Mouse (Mus musculus) forebrain, postnatal 0 days (tissue): ENCODE results near the gene Irf2bp2. TPM values are rescaled to one million over a fixed set of nuclear protein-coding genes. Genes with fewer than 3 reads are reported as not detected.

ENCODE experiments used
- ATAC-seq: fragments of 200-750 bp; cut with Nextera tagmentation; 2 replicates; pipeline ENCODE4 v1.8.0; 2017; ENCODE audit warnings: mild to moderate bottlenecking, moderate library complexity
- DNase-seq: peaks from one replicate; pipeline ENCODE4 v3.0.0-alpha.2; 2015
- H3K27ac ChIP-seq: fragments of 300-500 bp; sonication (generic); 2 replicates; pipeline ENCODE4 v1.5.1; 2014; ENCODE audit warnings: low read depth, mild to moderate bottlenecking, antibody characterized with exemption, low read length, moderate library complexity, mixed read lengths
- H3K27me3 ChIP-seq: fragments of 300-500 bp; sonication (generic); 2 replicates; pipeline ENCODE4 v1.6.1; 2014; ENCODE audit warnings: mild to moderate bottlenecking, low read length, mixed read lengths; ENCODE audit not compliant: insufficient read depth
- H3K36me3 ChIP-seq: fragments of 300-500 bp; sonication (generic); 2 replicates; pipeline ENCODE4 v1.6.1; 2014; ENCODE audit warnings: mild to moderate bottlenecking, moderate library complexity; ENCODE audit not compliant: insufficient read depth
- H3K4me1 ChIP-seq: fragments of 300-500 bp; sonication (generic); 2 replicates; pipeline ENCODE4 v1.6.1; 2014; ENCODE audit warnings: antibody characterized with exemption; ENCODE audit not compliant: insufficient read depth
- H3K4me2 ChIP-seq: fragments of 300-500 bp; sonication (generic); 2 replicates; pipeline ENCODE4 v1.6.1; 2014; ENCODE audit warnings: low read depth, mild to moderate bottlenecking, moderate library complexity
- H3K4me3 ChIP-seq: fragments of 300-500 bp; sonication (generic); 2 replicates; pipeline ENCODE4 v1.5.1; 2014; ENCODE audit warnings: low read depth, low read length, mixed read lengths
- H3K9ac ChIP-seq: fragments of 300-500 bp; sonication (generic); 2 replicates; pipeline ENCODE4 v1.6.1; 2014; ENCODE audit warnings: mild to moderate bottlenecking
- H3K9me3 ChIP-seq: fragments of 300-500 bp; sonication (generic); 2 replicates; pipeline ENCODE4 v1.6.1; 2016; ENCODE audit warnings: low read length
- CTCF ChIP-seq: sonication (generic); IDR thresholded peaks from 2 replicates; pipeline ENCODE4 v1.5.1; 2016; ENCODE audit warnings: antibody characterized with exemption, control low read depth, low read depth
- WGBS: fragments of 180-500 bp; shearing (Covaris S2); extraction: QIAGEN DNeasy Blood & Tissue Kit; methylation state at CpG from one replicate; pipeline ENCODE4 v1.1.7; 2014; 5-methylcytosine and 5-hydroxymethylcytosine counted together
- polyA plus RNA-seq: library from polyadenylated mRNA; unstranded; fragments of >200 nt; fragmentation: Nextera tagmentation; extraction: Ambion mirVana; gene quantifications from 2 replicates; pipeline ENCODE4 v1.2.1, GENCODE M21; 2015
- total RNA-seq: library from RNA; depleted of rRNA; stranded (reverse); fragments of >200 nt; gene quantifications from 2 replicates; pipeline ENCODE4 v1.2.3, GENCODE M21; 2014

Irf2bp2 gene
- total and polyA plus RNA-seq, 2 experiments from 2014 or later, result 8.4 to 88.6 TPM

DNA sequence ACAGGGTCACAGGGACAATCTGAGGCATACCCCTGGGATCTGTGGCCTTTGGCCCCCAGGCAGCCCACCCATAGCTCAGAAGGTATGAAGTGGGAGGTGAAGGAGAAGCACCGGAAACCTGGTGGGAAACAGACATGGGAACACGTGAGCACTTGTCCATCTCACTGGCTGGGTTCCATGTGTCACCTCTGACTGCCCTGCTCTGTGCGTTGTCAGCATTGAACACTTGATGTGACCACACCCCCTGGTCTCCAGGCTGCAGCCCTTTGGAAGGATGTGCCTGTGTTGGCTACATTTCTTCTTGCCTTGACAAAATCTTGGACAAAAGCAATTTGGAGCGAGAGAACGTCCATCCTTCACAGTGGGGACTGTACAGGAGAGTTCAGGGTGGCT is 20.9 kb upstream of the Irf2bp2 start:
- no peaks in the 10 kb centered on the region for H3K4me1 ChIP-seq
- no peaks in the 10 kb centered on the region for H3K27me3 ChIP-seq
- 85% methylated on average over 5 of the region's 5 CpGs for WGBS
- no peak overlapping the region for H3K4me3 ChIP-seq
- no peak overlapping the region for H3K9ac ChIP-seq
- no peak overlapping the region for H3K27ac ChIP-seq
- no peaks in the 10 kb centered on the region for H3K36me3 ChIP-seq
- H3K9me3 ChIP-seq, result no peaks in the 10 kb centered on the region
- DNase-seq (no peak), ATAC-seq (no peak)
- H3K4me2 ChIP-seq, result no peak overlapping the region
- no peak for TF ChIP-seq CTCF

DNA sequence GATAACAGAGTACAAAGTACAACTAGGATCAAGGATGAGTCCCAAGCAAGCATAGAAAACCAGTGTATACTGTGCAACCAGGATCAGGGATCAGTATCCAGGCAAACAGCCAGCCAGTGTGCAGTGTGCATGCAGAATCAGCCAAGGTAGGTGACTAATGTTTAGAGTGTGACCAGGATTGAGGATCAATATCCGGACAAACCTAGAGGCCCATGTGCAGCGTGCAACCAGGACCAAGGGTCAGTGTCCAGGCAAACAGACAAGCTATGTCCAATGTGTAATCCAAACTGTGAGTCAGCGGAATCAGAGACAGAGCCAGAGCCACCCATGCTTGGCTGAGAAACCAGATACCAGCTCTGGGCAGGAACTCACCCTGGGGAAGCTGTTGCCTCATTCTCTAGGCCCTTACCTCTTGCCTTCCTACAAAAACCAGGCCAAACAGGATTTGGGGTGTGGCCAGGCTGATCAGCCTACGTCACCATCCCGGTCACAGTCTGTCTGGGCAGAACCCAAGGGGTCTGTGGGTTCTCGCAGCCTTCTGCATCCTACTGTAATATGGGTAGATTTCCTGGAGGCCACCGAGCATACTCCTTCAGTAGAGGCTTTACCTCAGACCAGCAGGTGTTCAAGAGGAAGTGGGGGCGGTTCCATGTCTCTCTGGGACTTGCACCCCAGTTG is 20.4 kb upstream of the Irf2bp2 start:
- H3K27ac ChIP-seq, result no peak overlapping the region
- H3K36me3 ChIP-seq, result no peaks in the 10 kb centered on the region
- DNase-seq, result no peak
- H3K9ac ChIP-seq, result no peak overlapping the region
- H3K4me3 ChIP-seq, result no peak overlapping the region
- H3K27me3 ChIP-seq, result no peaks in the 10 kb centered on the region
- WGBS, result 89% methylated on average over 8 of the region's 8 CpGs
- no peaks in the 10 kb centered on the region for H3K9me3 ChIP-seq
- H3K4me1 ChIP-seq, result no peaks in the 10 kb centered on the region
- TF ChIP-seq CTCF, result no peak
- no peak overlapping the region for H3K4me2 ChIP-seq
- ATAC-seq, result no peak

DNA sequence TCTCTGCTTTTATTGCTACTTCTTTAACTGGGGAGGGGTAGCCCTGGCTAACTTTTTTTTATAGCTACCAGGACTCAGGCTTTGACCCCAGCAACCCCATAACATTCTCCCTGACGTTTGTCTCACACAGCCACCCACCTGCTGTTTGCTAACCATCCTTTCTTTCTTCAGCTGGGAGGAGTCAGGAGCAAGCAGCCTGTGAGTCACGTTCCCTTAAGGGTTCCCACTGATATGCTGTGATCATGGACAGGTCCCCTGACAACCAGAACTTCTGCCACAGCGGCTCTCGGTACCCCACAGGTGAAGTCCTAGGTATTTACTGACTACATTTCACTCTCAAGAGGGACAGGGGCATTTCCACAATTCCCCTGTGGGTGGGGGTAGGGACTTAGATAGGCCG is 19.4 kb upstream of the Irf2bp2 start:
- Histone ChIP-seq H3K9ac (no peak overlapping the region), H3K4me3 (no peak overlapping the region), H3K4me2 (no peak overlapping the region), H3K36me3 (no peaks in the 10 kb centered on the region), H3K4me1 (no peaks in the 10 kb centered on the region), H3K9me3 (no peaks in the 10 kb centered on the region), H3K27me3 (no peaks in the 10 kb centered on the region), H3K27ac (no peak overlapping the region)
- DNase-seq (no peak), ATAC-seq (no peak)
- 64% methylated on average over 5 of the region's 5 CpGs for WGBS
- no peak for TF ChIP-seq CTCF

DNA sequence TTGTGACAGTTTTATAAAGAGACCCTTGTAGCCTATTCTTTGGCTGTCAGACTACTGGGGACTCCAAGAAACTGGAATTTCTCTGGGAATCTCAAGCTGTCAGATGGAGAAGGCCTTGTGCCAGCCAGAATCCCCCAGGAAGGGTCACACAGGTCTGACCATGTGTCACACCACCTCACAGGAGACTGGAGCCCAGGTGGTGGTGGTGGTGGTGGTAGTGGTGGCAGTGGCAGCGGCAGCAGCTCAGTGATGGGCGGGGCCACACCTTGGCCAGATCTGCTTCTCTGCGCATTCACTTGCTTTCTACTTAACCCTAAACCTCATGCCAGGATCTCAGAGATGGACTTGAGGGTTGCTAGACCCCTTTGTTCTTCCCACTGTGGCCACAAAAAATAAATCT is 19.0 kb upstream of the Irf2bp2 start:
- no peak overlapping the region for H3K4me2 ChIP-seq
- H3K36me3 ChIP-seq, result no peaks in the 10 kb centered on the region
- no peaks in the 10 kb centered on the region for H3K9me3 ChIP-seq
- TF ChIP-seq CTCF, result no peak
- no peaks in the 10 kb centered on the region for H3K27me3 ChIP-seq
- H3K27ac ChIP-seq, result no peak overlapping the region
- H3K4me1 ChIP-seq, result no peaks in the 10 kb centered on the region
- no peak for ATAC-seq
- no peak overlapping the region for H3K9ac ChIP-seq
- WGBS, result 92% methylated on average over 3 of the region's 3 CpGs
- no peak overlapping the region for H3K4me3 ChIP-seq
- no peak for DNase-seq

DNA sequence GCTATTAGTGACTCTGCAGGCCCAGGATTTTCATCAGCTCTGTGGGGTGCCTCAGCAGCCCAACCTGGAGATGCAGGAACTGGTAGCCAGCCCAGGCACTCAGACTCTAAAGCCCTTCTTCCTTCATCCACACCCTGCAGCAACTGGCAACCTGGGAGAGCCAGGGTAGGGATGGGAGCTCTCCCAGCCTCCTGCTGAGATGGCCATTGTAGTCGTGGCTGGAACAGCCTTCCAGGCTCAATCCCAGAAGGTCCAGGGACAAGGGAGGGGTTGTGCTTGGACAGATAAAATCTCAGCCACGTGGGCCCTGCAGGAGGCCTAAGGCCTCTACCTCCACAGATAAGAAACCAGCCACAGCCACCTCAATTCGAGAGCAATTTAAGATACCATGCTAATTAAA is 16.9 kb upstream of the Irf2bp2 start:
- Histone ChIP-seq H3K4me1 (no peaks in the 10 kb centered on the region), H3K27me3 (no peaks in the 10 kb centered on the region), H3K9ac (no peak overlapping the region), H3K9me3 (no peaks in the 10 kb centered on the region), H3K4me2 (no peak overlapping the region), H3K36me3 (no peaks in the 10 kb centered on the region), H3K27ac (no peak overlapping the region), H3K4me3 (no peak overlapping the region)
- DNase-seq (no peak), ATAC-seq (no peak)
- no peak for TF ChIP-seq CTCF
- WGBS, result 7% methylated on average over 3 of the region's 3 CpGs

DNA sequence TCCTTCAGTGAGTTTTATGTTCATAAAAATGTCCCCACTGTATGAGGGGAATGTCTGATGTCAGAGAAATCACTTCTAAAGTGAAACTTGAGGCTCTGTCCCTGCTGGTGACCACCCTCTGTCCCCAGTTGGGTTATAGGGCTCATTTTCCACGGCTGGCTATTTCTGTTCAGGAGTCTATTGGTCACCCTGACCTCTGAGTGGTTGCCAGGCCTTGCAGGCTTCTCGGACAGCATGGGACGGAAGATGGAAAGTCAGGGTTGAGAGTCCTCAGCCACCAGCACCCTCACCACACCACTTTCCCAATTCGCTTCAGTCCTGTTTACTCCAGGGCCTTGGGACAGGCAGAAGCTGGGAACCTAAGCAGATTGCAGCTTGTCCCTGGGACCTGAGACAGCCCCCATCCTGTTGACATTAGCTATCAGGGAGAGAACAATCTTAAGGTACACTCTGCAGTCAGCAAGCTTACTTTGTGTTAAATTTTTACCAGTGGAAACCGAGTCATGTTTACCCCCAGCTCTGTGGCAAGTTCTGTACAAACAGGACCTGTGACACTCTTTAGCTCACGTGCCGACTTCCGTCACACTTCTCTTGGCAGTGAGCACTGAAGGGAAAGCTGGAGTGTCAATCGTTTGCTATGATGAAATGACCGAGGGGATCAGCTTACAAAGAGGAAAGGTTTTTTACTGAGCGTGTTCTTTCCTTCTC is 15.9 kb upstream of the Irf2bp2 start:
- H3K4me3 ChIP-seq, result no peak overlapping the region
- no peaks in the 10 kb centered on the region for H3K36me3 ChIP-seq
- 88% methylated on average over 11 of the region's 11 CpGs for WGBS
- DNase-seq, result no peak
- no peak overlapping the region for H3K4me2 ChIP-seq
- no peaks in the 10 kb centered on the region for H3K4me1 ChIP-seq
- no peak overlapping the region for H3K9ac ChIP-seq
- H3K27me3 ChIP-seq, result no peaks in the 10 kb centered on the region
- ATAC-seq, result no peak
- TF ChIP-seq CTCF, result no peak
- H3K9me3 ChIP-seq, result no peaks in the 10 kb centered on the region
- H3K27ac ChIP-seq, result no peak overlapping the region

DNA sequence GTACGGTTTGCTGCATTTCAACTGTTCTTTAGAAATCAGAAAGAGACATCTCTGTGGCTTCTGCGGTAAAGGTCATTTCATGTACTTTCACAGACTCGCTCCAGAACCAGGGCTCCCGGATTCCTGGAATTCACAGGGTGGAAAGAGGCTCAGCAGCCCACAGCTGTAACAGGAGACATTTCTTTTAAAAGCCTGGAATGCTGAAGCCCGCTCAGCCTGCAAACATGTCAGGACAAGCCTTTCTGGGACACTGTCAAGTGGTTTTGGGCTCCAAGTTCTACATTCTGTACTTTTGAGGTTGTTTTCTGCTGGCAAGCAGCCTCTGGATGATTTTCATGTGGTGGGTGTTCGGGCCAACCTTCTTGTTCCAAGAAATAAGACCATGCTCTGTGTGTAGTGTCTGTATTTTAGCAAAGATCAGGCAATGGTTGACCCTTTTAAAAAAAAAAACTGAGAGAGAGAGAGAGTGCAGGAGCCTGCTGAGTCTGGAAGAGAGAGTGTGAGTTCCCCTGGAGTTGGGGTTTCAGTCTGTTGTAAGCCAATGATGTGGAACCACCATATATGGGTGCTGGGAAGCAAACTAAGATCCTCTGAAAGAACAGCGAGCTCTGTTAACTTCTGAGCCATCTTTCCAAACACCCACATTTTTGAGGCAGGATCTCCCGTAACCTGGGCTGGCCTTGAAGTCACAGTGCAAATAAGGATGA is 9.6 kb upstream of the Irf2bp2 start:
- Histone ChIP-seq H3K27me3 (no peaks in the 10 kb centered on the region), H3K9ac (no peak overlapping the region), H3K27ac (peak overlapping the region; percentile 54), H3K9me3 (no peaks in the 10 kb centered on the region), H3K4me1 (no peaks in the 10 kb centered on the region), H3K4me2 (no peak overlapping the region), H3K4me3 (no peak overlapping the region), H3K36me3 (no peaks in the 10 kb centered on the region)
- ATAC-seq, result no peak
- DNase-seq, result no peak
- 38% methylated on average over 8 of the region's 8 CpGs for WGBS
- no peak for TF ChIP-seq CTCF
